Comparison of ENCODE assay signal across 27 mouse cellular contexts in the genomic region with DNA sequence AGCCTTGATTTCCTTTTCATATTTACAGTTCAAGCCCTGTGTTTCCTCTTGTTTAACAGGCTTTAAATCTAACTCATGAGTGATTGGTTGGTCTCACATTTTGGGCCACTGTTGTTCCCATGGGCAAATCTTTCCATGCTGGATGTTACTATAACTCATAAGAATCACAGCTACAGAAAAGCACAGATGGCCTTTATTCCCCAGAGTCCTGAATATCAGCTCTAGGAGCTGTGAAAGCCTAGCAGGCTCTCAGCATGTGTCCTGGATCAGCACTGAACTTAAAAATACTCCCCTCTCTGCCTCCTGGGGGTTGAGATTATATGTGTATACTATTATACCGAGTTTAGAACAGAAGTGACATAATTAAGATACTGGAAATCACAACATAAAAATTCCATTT.
DNase-seq lines count a peak whose midpoint lies in the region; ATAC-seq and TF ChIP-seq lines count a peak whose summit lies in the region.
"Had no signal": no experiment of that assay in that cellular context is flagged by ENCODE, and none has a peak within 500 bp of the region (broad histone marks: within the 10 kb centered on the region; RNA-seq: fewer than 3 reads in every experiment).

No protein-coding gene starts in this region.

- WGBS in embryonic facial prominence, embryonic 14.5 days, result 37% methylated on average over 1 of the region's 1 CpGs
- 49% methylated on average over 1 of the region's 1 CpGs for WGBS in embryonic facial prominence, embryonic 10.5 days
- 33% methylated on average over 1 of the region's 1 CpGs for WGBS in kidney, postnatal 0 days
- 45% methylated on average over 1 of the region's 1 CpGs for WGBS in kidney, adult 2 months

- ATAC-seq in embryonic facial prominence, embryonic 14.5 days (ENCODE audit: low read depth), result no peak
- no peak for ATAC-seq in kidney, postnatal 0 days (replicated peaks; ENCODE audit: low FRiP score, low read depth)
- ATAC-seq: activated CD4-positive, CD25-positive, alpha-beta regulatory T cell, adult 4 months; forebrain, embryonic 13.5 days; hindbrain, postnatal 0 days; inflammation-experienced regulatory T-cells, adult 6 months had no signal

- DNase-seq in embryonic facial prominence, embryonic 14.5 days (ENCODE audit: low spot score), result peak; percentile 39
- DNase-seq in embryonic facial prominence, embryonic 10.5 days (ENCODE audit: low spot score), result no peak
- peak; percentile 27 for DNase-seq in kidney, postnatal 0 days (ENCODE audit: low spot score)
- DNase-seq in kidney, adult 2 months, result no peak
- peak; percentile 27 for DNase-seq in retina, embryonic 14.5 days (ENCODE audit: low spot score)
- no peak for DNase-seq in retina, postnatal 1 day
- DNase-seq in embryo, embryonic 10.5 days (ENCODE audit: low spot score), result no peak
- DNase-seq: adrenal gland, postnatal 10 days; adrenal gland, postnatal 36 days; cerebellum, adult 11-12 months; cerebellum, adult 8-10 months; cerebellum, postnatal 10 days; cerebellum, postnatal 36 days; gastrocnemius, postnatal 10 days; gastrocnemius, postnatal 36 days; heart, adult 2 months; heart, postnatal 14 days; heart, postnatal 4 days had no signal

- no peak overlapping the region for H3K9ac ChIP-seq in embryonic facial prominence, embryonic 14.5 days (ENCODE audit: low read depth, low read length)
- H3K9ac ChIP-seq in kidney, postnatal 0 days (ENCODE audit: low read depth, low read length), result no peak overlapping the region
- H3K9ac ChIP-seq: embryonic facial prominence, embryonic 12.5 days; forebrain, embryonic 13.5 days; heart, embryonic 13.5 days; hindbrain, embryonic 14.5 days had no signal

- H3K4me3 ChIP-seq in embryonic facial prominence, embryonic 14.5 days (ENCODE audit: low read depth, low read length), result no peak overlapping the region
- no peak overlapping the region for H3K4me3 ChIP-seq in embryonic facial prominence, embryonic 10.5 days
- no peak overlapping the region for H3K4me3 ChIP-seq in kidney, postnatal 0 days (replicated peaks; ENCODE audit: low read depth, low read length)
- H3K4me3 ChIP-seq in kidney, adult 2 months (ENCODE audit: insufficient read depth, low read depth, low read length), result no peak overlapping the region
- H3K4me3 ChIP-seq: embryonic facial prominence, embryonic 12.5 days; erythroblast, embryonic 14.5 days; forebrain, embryonic 13.5 days; heart, adult 2 months; heart, embryonic 10.5 days; heart, embryonic 13.5 days had no signal

- H3K9me3 ChIP-seq in embryonic facial prominence, embryonic 14.5 days (ENCODE audit: control insufficient read depth, low read length), result no peaks in the 10 kb centered on the region
- no peaks in the 10 kb centered on the region for H3K9me3 ChIP-seq in embryonic facial prominence, embryonic 10.5 days
- no peaks in the 10 kb centered on the region for H3K9me3 ChIP-seq in kidney, postnatal 0 days (replicated peaks; ENCODE audit: low read length)
- H3K9me3 ChIP-seq: embryonic facial prominence, embryonic 12.5 days; forebrain, embryonic 13.5 days; heart, embryonic 10.5 days; heart, embryonic 13.5 days had no signal

- no peak for TF ChIP-seq CTCF in kidney, postnatal 0 days (IDR thresholded peaks at IDR 0.05; ENCODE audit: low read depth)
- no peak for TF ChIP-seq CTCF in kidney, adult 2 months (conservative IDR thresholded peaks at IDR 0.05; ENCODE audit: insufficient read depth, insufficient read length, low read depth, low read length)

- no peaks in the 10 kb centered on the region for H3K27me3 ChIP-seq in embryonic facial prominence, embryonic 14.5 days (replicated peaks; ENCODE audit: control insufficient read depth, insufficient read depth, low read length)
- H3K27me3 ChIP-seq in embryonic facial prominence, embryonic 10.5 days (replicated peaks; ENCODE audit: low read depth, poor library complexity, severe bottlenecking), result no peaks in the 10 kb centered on the region
- no peaks in the 10 kb centered on the region for H3K27me3 ChIP-seq in kidney, postnatal 0 days (ENCODE audit: insufficient read depth, low read length)
- no peaks in the 10 kb centered on the region for H3K27me3 ChIP-seq in kidney, adult 2 months (replicated peaks; ENCODE audit: control insufficient read depth, insufficient read depth, low read length)
- H3K27me3 ChIP-seq: embryonic facial prominence, embryonic 12.5 days; forebrain, embryonic 13.5 days; heart, embryonic 13.5 days had no signal

- H3K4me1 ChIP-seq in embryonic facial prominence, embryonic 14.5 days (ENCODE audit: control insufficient read depth, insufficient read depth, low read length), result no peaks in the 10 kb centered on the region
- no peaks in the 10 kb centered on the region for H3K4me1 ChIP-seq in embryonic facial prominence, embryonic 10.5 days
- no peaks in the 10 kb centered on the region for H3K4me1 ChIP-seq in kidney, postnatal 0 days (replicated peaks; ENCODE audit: insufficient read depth, low read length)
- no peaks in the 10 kb centered on the region for H3K4me1 ChIP-seq in kidney, adult 2 months (ENCODE audit: control insufficient read depth, insufficient read depth, low read length)
- H3K4me1 ChIP-seq: embryonic facial prominence, embryonic 12.5 days; forebrain, embryonic 13.5 days; heart, embryonic 10.5 days; heart, embryonic 13.5 days had no signal

- no peak overlapping the region for H3K4me2 ChIP-seq in embryonic facial prominence, embryonic 14.5 days (ENCODE audit: low read depth, low read length)
- no peak overlapping the region for H3K4me2 ChIP-seq in kidney, postnatal 0 days (ENCODE audit: low read length)
- H3K4me2 ChIP-seq: embryonic facial prominence, embryonic 12.5 days; forebrain, embryonic 13.5 days; heart, embryonic 13.5 days; hindbrain, embryonic 14.5 days had no signal

- no peak overlapping the region for H3K27ac ChIP-seq in embryonic facial prominence, embryonic 14.5 days (replicated peaks; ENCODE audit: low read depth, low read length)
- no peak overlapping the region for H3K27ac ChIP-seq in embryonic facial prominence, embryonic 10.5 days (replicated peaks)
- no peak overlapping the region for H3K27ac ChIP-seq in kidney, postnatal 0 days
- no peak overlapping the region for H3K27ac ChIP-seq in kidney, adult 2 months (ENCODE audit: insufficient read depth, low read depth, low read length)
- H3K27ac ChIP-seq: embryonic facial prominence, embryonic 12.5 days; forebrain, embryonic 13.5 days; heart, adult 2 months; heart, embryonic 10.5 days; heart, embryonic 13.5 days; hindbrain, embryonic 14.5 days; hindbrain, postnatal 0 days had no signal

- no peaks in the 10 kb centered on the region for H3K36me3 ChIP-seq in embryonic facial prominence, embryonic 14.5 days (ENCODE audit: control insufficient read depth, insufficient read depth, low read length)
- H3K36me3 ChIP-seq in embryonic facial prominence, embryonic 10.5 days (replicated peaks), result no peaks in the 10 kb centered on the region
- H3K36me3 ChIP-seq in kidney, postnatal 0 days (ENCODE audit: insufficient read depth, low read length), result no peaks in the 10 kb centered on the region
- H3K36me3 ChIP-seq in kidney, adult 2 months (ENCODE audit: control insufficient read depth, insufficient read depth, low read length), result no peaks in the 10 kb centered on the region
- H3K36me3 ChIP-seq: embryonic facial prominence, embryonic 12.5 days; heart, embryonic 10.5 days; heart, embryonic 13.5 days had no signal

- TF ChIP-seq POLR2A in kidney, adult 2 months (IDR thresholded peaks at IDR 0.05; ENCODE audit: low read depth, low read length), result no peak

Comparison
In these comparisons a context has a peak if more than half of its experiments do, and no peak if none do; other contexts are left out.
1. DNase-seq: peak in embryonic facial prominence, embryonic 14.5 days (single experiment), kidney, postnatal 0 days (single experiment) and retina, embryonic 14.5 days (single experiment); none in embryonic facial prominence, embryonic 10.5 days (single experiment), kidney, adult 2 months (single experiment), retina, postnatal 1 day (single experiment) and embryo, embryonic 10.5 days (single experiment).